Mouse (Mus musculus) kidney, embryonic 14.5 days (tissue): ENCODE results near the gene Ccnb3. TPM values are rescaled to one million over a fixed set of nuclear protein-coding genes. Genes with fewer than 3 reads are reported as not detected.
"Not testable (repeated sequence)": the region's sequence is repeated elsewhere in the genome, so short reads cannot be mapped to it uniquely, and the experiment has no call there.

ENCODE experiments used
- ATAC-seq: fragments of 200-750 bp; cut with Nextera tagmentation; 2 replicates; pipeline ENCODE4 v1.8.0; 2017; ENCODE audit warnings: moderate number of reproducible peaks, mild to moderate bottlenecking, moderate TSS enrichment, moderate library complexity; ENCODE audit not compliant: low FRiP score, low TSS enrichment
- H3K27ac ChIP-seq: fragments of 300-500 bp; sonication (generic); 2 replicates; pipeline ENCODE4 v1.5.1; 2014; ENCODE audit warnings: low read depth, mild to moderate bottlenecking, low read length, moderate library complexity, mixed read lengths
- H3K27me3 ChIP-seq: fragments of 300-500 bp; sonication (generic); 2 replicates; pipeline ENCODE4 v1.6.1; 2014; ENCODE audit warnings: mild to moderate bottlenecking, low read length; ENCODE audit not compliant: control insufficient read depth, insufficient read depth
- H3K36me3 ChIP-seq: fragments of 300-500 bp; sonication (generic); 2 replicates; pipeline ENCODE4 v1.6.1; 2014; ENCODE audit warnings: low read length, mixed read lengths; ENCODE audit not compliant: control insufficient read depth, insufficient read depth
- H3K4me1 ChIP-seq: fragments of 300-500 bp; sonication (generic); 2 replicates; pipeline ENCODE4 v1.6.1; 2014; ENCODE audit warnings: low read length, mixed read lengths; ENCODE audit not compliant: control insufficient read depth, insufficient read depth
- H3K4me2 ChIP-seq: fragments of 300-500 bp; sonication (generic); replicated peaks from 2 replicates; pipeline ENCODE4 v1.6.1; 2014; ENCODE audit warnings: low read depth, mild to moderate bottlenecking, low read length
- H3K4me3 ChIP-seq: fragments of 300-500 bp; sonication (generic); 2 replicates; pipeline ENCODE4 v1.5.1; 2014; ENCODE audit warnings: mild to moderate bottlenecking, low read length
- H3K9ac ChIP-seq: fragments of 300-500 bp; sonication (generic); 2 replicates; pipeline ENCODE4 v1.6.1; 2014; ENCODE audit warnings: low read depth, mild to moderate bottlenecking, low read length, moderate library complexity
- H3K9me3 ChIP-seq: fragments of 300-500 bp; sonication (generic); 2 replicates; pipeline ENCODE4 v1.6.1; 2016; ENCODE audit warnings: low read length; ENCODE audit not compliant: control insufficient read depth
- WGBS: fragments of 180-500 bp; shearing (Covaris S2); extraction: QIAGEN DNeasy Blood & Tissue Kit; methylation state at CpG from one replicate; pipeline ENCODE4 v1.1.7; 2014; 5-methylcytosine and 5-hydroxymethylcytosine counted together
- polyA plus RNA-seq: library from polyadenylated mRNA; unstranded; fragments of >200 nt; fragmentation: Nextera tagmentation; extraction: Ambion mirVana; gene quantifications from 2 replicates; pipeline ENCODE4 v1.2.1, GENCODE M21; 2014

The Ccnb3 gene
- polyA plus RNA-seq, 1 experiment from 2014 or later = not detected

DNA sequence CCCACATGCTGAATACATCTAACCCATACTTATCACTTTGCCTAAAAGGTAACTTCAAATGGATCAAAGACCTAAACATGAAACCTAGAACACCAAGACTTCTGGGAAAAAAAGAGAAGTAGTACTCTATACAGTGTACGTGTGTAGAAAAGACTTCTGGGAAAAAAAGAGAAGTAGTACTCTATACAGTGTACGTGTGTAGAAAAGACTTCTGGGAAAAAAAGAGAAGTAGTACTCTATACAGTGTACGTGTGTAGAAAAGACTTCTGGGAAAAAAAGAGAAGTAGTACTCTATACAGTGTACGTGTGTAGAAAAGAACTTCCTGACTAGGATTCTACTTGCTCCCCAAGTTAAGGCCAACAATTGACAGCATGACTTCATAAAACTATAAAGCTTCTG lies 57.5 kb downstream of the Ccnb3 start:
- H3K27ac ChIP-seq, H3K4me2 ChIP-seq, H3K9me3 ChIP-seq, H3K4me3 ChIP-seq, H3K36me3 ChIP-seq, H3K4me1 ChIP-seq, ATAC-seq, H3K27me3 ChIP-seq, H3K9ac ChIP-seq: not testable (repeated sequence)
- WGBS = 86% methylated on average over 3 of the region's 4 CpGs

DNA sequence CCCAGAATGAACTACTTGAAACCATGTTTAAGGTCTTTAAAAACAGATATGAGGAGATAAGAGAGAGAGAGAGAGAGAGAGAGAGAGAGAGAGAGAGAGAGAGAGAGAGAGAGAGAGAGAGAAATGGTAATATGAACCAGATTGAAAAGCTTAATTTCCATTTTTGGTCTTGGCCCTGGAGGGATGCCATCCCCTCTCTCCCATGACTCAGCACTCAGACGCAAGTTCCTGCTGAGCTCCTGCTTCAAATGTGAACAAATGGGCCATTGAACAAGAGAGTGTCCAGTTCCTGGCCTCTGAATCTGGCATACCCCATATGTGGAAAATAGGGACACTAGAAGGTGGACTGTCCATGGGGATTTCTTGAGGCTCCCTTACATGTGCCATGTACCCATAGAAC lies 69.5 kb downstream of the Ccnb3 start:
- WGBS = 73% methylated on average over 1 of the region's 1 CpGs
- no peak for ATAC-seq
- H3K27me3 ChIP-seq = no peaks in the 10 kb centered on the region

DNA sequence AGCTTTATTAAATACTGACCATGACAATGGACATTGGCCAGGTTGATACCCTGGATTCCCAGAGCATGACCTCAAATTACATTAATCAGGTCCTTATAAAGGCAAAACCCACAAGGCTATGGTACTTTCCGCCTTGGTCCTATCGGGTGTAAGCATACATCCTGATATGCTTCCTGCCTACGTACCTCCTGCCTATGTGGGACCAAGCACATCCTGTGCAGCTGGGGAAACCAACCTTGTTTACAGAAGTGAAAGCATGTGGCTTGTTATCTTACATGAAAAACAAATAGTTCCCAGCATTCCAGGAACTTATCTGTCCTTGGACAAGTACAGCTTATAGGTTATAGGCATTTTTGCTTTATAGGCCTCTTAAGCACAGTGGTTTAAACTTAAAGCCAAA lies 72.8 kb downstream of the Ccnb3 start:
- 80% methylated on average over 3 of the region's 3 CpGs for WGBS
- no peak for ATAC-seq

More for the DNA sequence above, 69.5 kb downstream of the Ccnb3 start:
- Histone ChIP-seq H3K4me2 (no peak overlapping the region), H3K36me3 (no peaks in the 10 kb centered on the region), H3K27ac (no peak overlapping the region), H3K4me1 (no peaks in the 10 kb centered on the region), H3K9ac (no peak overlapping the region), H3K4me3 (no peak overlapping the region), H3K9me3 (no peaks in the 10 kb centered on the region)

More for the DNA sequence above, 72.8 kb downstream of the Ccnb3 start:
- no peak overlapping the region for H3K4me3 ChIP-seq
- H3K4me2 ChIP-seq = no peak overlapping the region
- no peak overlapping the region for H3K9ac ChIP-seq
- no peak overlapping the region for H3K27ac ChIP-seq
- H3K27me3 ChIP-seq = no peaks in the 10 kb centered on the region
- no peaks in the 10 kb centered on the region for H3K36me3 ChIP-seq
- no peaks in the 10 kb centered on the region for H3K9me3 ChIP-seq
- H3K4me1 ChIP-seq = no peaks in the 10 kb centered on the region

Other genes with a start within 250 kb of the Ccnb3 start
- not detected in 2 replicates for gene Akap4, start 25.9 kb upstream of the Ccnb3 start, polyA plus RNA-seq